Mouse (Mus musculus) midbrain, embryonic 10.5 days (tissue): ENCODE data around the gene Zfp36l2. TPM values are rescaled to one million over a fixed set of nuclear protein-coding genes. Genes with fewer than 3 reads are reported as not detected.
"Not testable (repeated sequence)": the region's sequence is repeated elsewhere in the genome, so short reads cannot be mapped to it uniquely, and the experiment has no call there.

Experiments
- DNase-seq: peaks from one replicate; pipeline ENCODE4 v3.0.0-alpha.2; 2017; ENCODE audit warnings: low spot score
- H3K27ac ChIP-seq: fragments of 300-500 bp; sonication (generic); replicated peaks from 2 replicates; pipeline ENCODE4 v1.5.1; 2016; ENCODE audit warnings: mild to moderate bottlenecking
- H3K27me3 ChIP-seq: fragments of 300-500 bp; sonication (generic); 2 replicates; pipeline ENCODE4 v1.6.1; 2016; ENCODE audit warnings: low read depth, mild to moderate bottlenecking; ENCODE audit not compliant: poor library complexity, severe bottlenecking
- H3K36me3 ChIP-seq: fragments of 300-500 bp; sonication (generic); 2 replicates; pipeline ENCODE4 v1.6.1; 2016; ENCODE audit warnings: mild to moderate bottlenecking, moderate library complexity
- H3K4me1 ChIP-seq: fragments of 300-500 bp; sonication (generic); 2 replicates; pipeline ENCODE4 v1.6.1; 2016
- H3K4me3 ChIP-seq: fragments of 300-500 bp; sonication (generic); 2 replicates; pipeline ENCODE4 v1.5.1; 2016; ENCODE audit warnings: mild to moderate bottlenecking, moderate library complexity
- H3K9me3 ChIP-seq: fragments of 300-500 bp; sonication (generic); replicated peaks from 2 replicates; pipeline ENCODE4 v1.6.1; 2016; ENCODE audit warnings: mild to moderate bottlenecking
- WGBS: fragments of 180-500 bp; shearing (Covaris S2); methylation state at CpG from one replicate; pipeline ENCODE4 v1.1.7; 2016; 5-methylcytosine and 5-hydroxymethylcytosine counted together
- polyA plus RNA-seq: library from polyadenylated mRNA; unstranded; fragments of >200 nt; fragmentation: Nextera tagmentation; extraction: Ambion mirVana; gene quantifications from 2 replicates; pipeline ENCODE4 v1.2.1, GENCODE M21; 2016

Zfp36l2 gene
- 7.8 and 8.1 TPM in 2 replicates for polyA plus RNA-seq

- Histone ChIP-seq H3K4me1 (peaks cover 56% of the 10 kb centered on the region), H3K4me3 (peak within 1 kb of the TSS; percentile 95), H3K36me3 (peaks cover 37% of the 10 kb centered on the region), H3K27me3 (peaks cover 9% of the 10 kb centered on the region; the same call in 1 of the 2 replicates), H3K27ac (peak within 1 kb of the TSS; percentile 98), H3K9me3 (no peaks in the 10 kb centered on the region)
- peak; percentile 97 for DNase-seq
- under 1% methylated on average over 76 of the region's 76 CpGs for WGBS
These were observed at the start of gene Zfp36l2 for GRCm38 (mm10) chr17:84187727-84188373. Gene Zfp36l2 (minus strand): TSS chr17:84187947.

- no peak for DNase-seq
- no peak overlapping the region for H3K27ac ChIP-seq
- no peak overlapping the region for H3K4me3 ChIP-seq
- H3K9me3 ChIP-seq: peaks cover 6% of the 10 kb centered on the region; the same call in 1 of the 2 replicates
- H3K4me1 ChIP-seq: no peaks in the 10 kb centered on the region
- H3K36me3 ChIP-seq: peaks cover 15% of the 10 kb centered on the region; the same call in 1 of the 2 replicates
- H3K27me3 ChIP-seq: no peaks in the 10 kb centered on the region
- 92% methylated on average over 7 of the region's 7 CpGs for WGBS
These were observed 49.2 kb upstream of the Zfp36l2 start for GRCm38 (mm10) chr17:84236781-84237557.

- 93% methylated on average over 4 of the region's 4 CpGs for WGBS
- H3K4me3 ChIP-seq: no peak overlapping the region
- 0 out of 2 replicates have a peak overlapping the region, but pooled peaks have one; percentile 39 for H3K27ac ChIP-seq
- no peaks in the 10 kb centered on the region for H3K27me3 ChIP-seq
- H3K9me3 ChIP-seq: no peaks in the 10 kb centered on the region
- DNase-seq: no peak
- no peaks in the 10 kb centered on the region for H3K4me1 ChIP-seq
- H3K36me3 ChIP-seq: peaks cover 12% of the 10 kb centered on the region; the same call in 1 of the 2 replicates
These were observed 47.7 kb upstream of the Zfp36l2 start for GRCm38 (mm10) chr17:84235399-84235928.

GRCm38 (mm10) chr17:84234785-84235184 is 47.0 kb upstream of the Zfp36l2 start:
- not testable (repeated sequence) for H3K27me3 ChIP-seq, DNase-seq, H3K9me3 ChIP-seq, H3K4me1 ChIP-seq, H3K4me3 ChIP-seq
- Histone ChIP-seq H3K27ac (0 out of 2 replicates have a peak overlapping the region, but pooled peaks have one; percentile 39), H3K36me3 (peaks cover 16% of the 10 kb centered on the region; the same call in 1 of the 2 replicates)
- WGBS: no CpG with 5 or more reads among the region's 4 CpGs

- no peak overlapping the region for H3K27ac ChIP-seq
- H3K9me3 ChIP-seq: no peaks in the 10 kb centered on the region
- no peak overlapping the region for H3K4me3 ChIP-seq
- no peak for DNase-seq
- H3K4me1 ChIP-seq: no peaks in the 10 kb centered on the region
- H3K36me3 ChIP-seq: peaks cover 22% of the 10 kb centered on the region
- 92% methylated on average over 2 of the region's 2 CpGs for WGBS
- H3K27me3 ChIP-seq: no peaks in the 10 kb centered on the region
These were observed 46.0 kb upstream of the Zfp36l2 start for GRCm38 (mm10) chr17:84233758-84234157.

- Histone ChIP-seq H3K27me3 (no peaks in the 10 kb centered on the region), H3K4me3 (no peak overlapping the region), H3K4me1 (no peaks in the 10 kb centered on the region), H3K36me3 (peaks cover 40% of the 10 kb centered on the region), H3K27ac (no peak overlapping the region), H3K9me3 (no peaks in the 10 kb centered on the region)
- 95% methylated on average over 2 of the region's 2 CpGs for WGBS
- DNase-seq: no peak
These were observed 43.6 kb upstream of the Zfp36l2 start for GRCm38 (mm10) chr17:84231361-84231760.

GRCm38 (mm10) chr17:84228223-84228622 is 40.5 kb upstream of the Zfp36l2 start:
- H3K4me1 ChIP-seq: no peaks in the 10 kb centered on the region
- H3K36me3 ChIP-seq: peaks cover 63% of the 10 kb centered on the region
- H3K27me3 ChIP-seq: no peaks in the 10 kb centered on the region
- WGBS: 85% methylated on average over 2 of the region's 2 CpGs
- H3K9me3 ChIP-seq: no peaks in the 10 kb centered on the region
- no peak for DNase-seq
- H3K4me3 ChIP-seq: no peak overlapping the region
- H3K27ac ChIP-seq: no peak overlapping the region

GRCm38 (mm10) chr17:84226681-84227080 is 38.9 kb upstream of the Zfp36l2 start:
- H3K36me3 ChIP-seq: peaks cover 74% of the 10 kb centered on the region
- H3K4me1 ChIP-seq: no peaks in the 10 kb centered on the region
- H3K27ac ChIP-seq: no peak overlapping the region
- 89% methylated on average over 6 of the region's 6 CpGs for WGBS
- H3K27me3 ChIP-seq: no peaks in the 10 kb centered on the region
- no peaks in the 10 kb centered on the region for H3K9me3 ChIP-seq
- H3K4me3 ChIP-seq: no peak overlapping the region
- DNase-seq: no peak

GRCm38 (mm10) chr17:84226231-84226630 is 38.5 kb upstream of the Zfp36l2 start:
- no peak for DNase-seq
- H3K4me3 ChIP-seq: no peak overlapping the region
- H3K27me3 ChIP-seq: no peaks in the 10 kb centered on the region
- H3K27ac ChIP-seq: no peak overlapping the region
- WGBS: 66% methylated on average over 5 of the region's 5 CpGs
- no peaks in the 10 kb centered on the region for H3K4me1 ChIP-seq
- H3K9me3 ChIP-seq: no peaks in the 10 kb centered on the region
- peaks cover 79% of the 10 kb centered on the region for H3K36me3 ChIP-seq

- no peak overlapping the region for H3K4me3 ChIP-seq
- no peak overlapping the region for H3K27ac ChIP-seq
- DNase-seq: no peak
- H3K9me3 ChIP-seq: no peaks in the 10 kb centered on the region
- WGBS: 68% methylated on average over 15 of the region's 15 CpGs
- H3K4me1 ChIP-seq: no peaks in the 10 kb centered on the region
- H3K27me3 ChIP-seq: no peaks in the 10 kb centered on the region
- peaks cover 86% of the 10 kb centered on the region for H3K36me3 ChIP-seq
These were observed 36.6 kb upstream of the Zfp36l2 start for GRCm38 (mm10) chr17:84224217-84224887.

- H3K4me1 ChIP-seq, H3K27ac ChIP-seq, H3K4me3 ChIP-seq, DNase-seq, H3K9me3 ChIP-seq, H3K27me3 ChIP-seq: not testable (repeated sequence)
- 95% methylated on average over 2 of the region's 2 CpGs for WGBS
- H3K36me3 ChIP-seq: peaks cover 62% of the 10 kb centered on the region
These were observed 31.1 kb upstream of the Zfp36l2 start for GRCm38 (mm10) chr17:84218841-84219240.

GRCm38 (mm10) chr17:84217696-84218095 is 29.9 kb upstream of the Zfp36l2 start:
- Histone ChIP-seq H3K27ac (no peak overlapping the region), H3K4me3 (no peak overlapping the region), H3K9me3 (no peaks in the 10 kb centered on the region), H3K4me1 (no peaks in the 10 kb centered on the region), H3K36me3 (peaks cover 52% of the 10 kb centered on the region), H3K27me3 (no peaks in the 10 kb centered on the region)
- no peak for DNase-seq
- 86% methylated on average over 3 of the region's 3 CpGs for WGBS
